Mouse (Mus musculus) common myeloid progenitor, adult 5-6 weeks (primary cell): ENCODE results near the gene Pgr15l. TPM values are rescaled to one million over a fixed set of nuclear protein-coding genes. Genes with fewer than 3 reads are reported as not detected.

ENCODE experiments used
- ATAC-seq: replicated peaks from 2 replicates; pipeline ENCODE4 v1.8.0; 2016; ENCODE audit warnings: low read depth, mild to moderate bottlenecking, moderate TSS enrichment, inconsistent platforms; ENCODE audit not compliant: poor library complexity, severe bottlenecking
- total RNA-seq: library from RNA; stranded (forward); fragments of 200-1000, 187-1606 nt; gene quantifications from 2 replicates; pipeline ENCODE4 v1.2.3, GENCODE M21; 2017

Gene Pgr15l
- total RNA-seq, result not detected in 2 replicates

DNA sequence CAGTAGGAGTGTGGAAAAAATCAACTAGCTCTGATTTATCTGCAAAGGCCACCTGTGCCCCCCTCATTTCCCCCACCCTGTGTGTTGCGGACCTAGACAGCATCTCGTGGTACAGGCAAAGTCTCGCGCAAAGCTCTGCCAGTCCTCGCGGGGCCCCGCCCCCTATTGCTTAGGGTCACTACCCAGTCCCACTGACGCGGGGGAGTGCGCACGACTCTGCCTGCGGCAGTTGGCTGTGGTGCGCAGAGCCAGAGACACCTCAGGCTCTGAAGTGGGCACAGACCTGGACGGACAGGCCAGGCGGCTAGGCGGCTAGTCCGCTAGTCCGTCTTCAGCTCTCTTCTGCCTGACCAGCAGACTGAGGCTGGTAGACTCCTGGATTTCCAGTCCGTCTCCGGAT is at the start of gene Pgr15l:
Pgr15l (plus strand) TSS at position 228 of the 400 bp plus-strand sequence.
- no peak for ATAC-seq

DNA sequence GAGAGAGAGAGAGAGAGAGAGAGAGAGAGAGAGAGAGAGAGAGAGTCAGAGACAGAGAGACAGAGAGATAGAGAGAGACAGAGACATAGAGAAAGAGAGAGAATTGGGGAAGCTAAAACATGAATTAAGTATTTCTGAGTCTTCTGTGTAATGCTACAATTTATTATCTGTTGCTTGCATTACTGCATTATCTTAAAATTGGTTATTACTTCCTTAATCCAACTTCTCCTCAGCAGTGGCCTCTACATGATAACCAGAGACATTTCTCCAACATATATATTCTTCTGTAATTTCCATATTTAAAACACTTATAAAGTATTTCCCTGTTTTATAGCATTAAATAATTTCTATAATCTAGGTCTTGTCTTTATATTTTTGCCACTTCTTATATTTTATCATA is 44.9 kb upstream of the Pgr15l start:
- no peak for ATAC-seq

DNA sequence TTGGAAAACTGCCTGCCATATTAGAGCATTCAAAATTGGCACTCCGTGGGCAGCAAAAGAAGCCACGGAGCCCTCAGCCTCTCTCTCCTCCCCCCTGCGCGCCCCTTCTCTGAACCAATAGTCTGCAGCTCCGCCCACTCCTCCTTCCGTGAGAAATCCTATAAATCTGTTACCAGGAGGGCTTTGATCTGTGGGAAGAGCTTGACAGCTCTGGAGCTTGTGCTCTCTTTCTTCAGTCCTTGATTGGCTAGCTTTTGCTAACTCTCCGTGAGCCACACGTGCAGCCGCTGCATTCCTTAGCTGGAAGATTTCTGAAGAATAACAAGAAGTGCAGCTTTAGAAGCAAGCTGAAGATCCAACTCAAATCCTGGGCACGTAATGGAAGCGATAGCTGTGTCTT is 2.6 kb upstream of the Pgr15l start:
- ATAC-seq, result no peak
